Mouse (Mus musculus): ENCODE results near the gene Ilvbl. TPM values are rescaled to one million over a fixed set of nuclear protein-coding genes. Genes with fewer than 3 reads are reported as not detected.
"Not testable (repeated sequence)": the region's sequence is repeated elsewhere in the genome, so short reads cannot be mapped to it uniquely, and the experiment has no call there.

Gene Ilvbl
- total and polyA plus RNA-seq, 2 experiments from 2014 or later: 57.4 to 58.8 TPM

GRCm38 (mm10) chr10:78599865-78600264 is 25.7 kb downstream of the Ilvbl start:
- H3K9me3 ChIP-seq (ENCODE audit: low read length): no peaks in the 10 kb centered on the region
- H3K27me3 ChIP-seq (ENCODE audit: insufficient read depth, low read length): no peaks in the 10 kb centered on the region
- H3K27ac ChIP-seq (ENCODE audit: low read depth, low read length): no peak overlapping the region
- H3K4me2 ChIP-seq (ENCODE audit: low read depth): no peak overlapping the region
- H3K4me3 ChIP-seq (ENCODE audit: low read depth, low read length): no peak overlapping the region
- no peak overlapping the region for H3K9ac ChIP-seq
- no peaks in the 10 kb centered on the region for H3K36me3 ChIP-seq (ENCODE audit: insufficient read depth)
- ATAC-seq: no peak
- no peaks in the 10 kb centered on the region for H3K4me1 ChIP-seq (ENCODE audit: insufficient read depth)
- WGBS: 89% methylated on average over 5 of the region's 5 CpGs
- no peak for TF ChIP-seq CTCF (IDR thresholded peaks at IDR 0.05; ENCODE audit: low read depth)
- no peak for DNase-seq

- no peaks in the 10 kb centered on the region for H3K9me3 ChIP-seq (ENCODE audit: low read length)
- no peak overlapping the region for H3K4me2 ChIP-seq (ENCODE audit: low read depth)
- no peak overlapping the region for H3K27ac ChIP-seq (ENCODE audit: low read depth, low read length)
- 38% methylated on average over 3 of the region's 3 CpGs for WGBS
- TF ChIP-seq CTCF (IDR thresholded peaks at IDR 0.05; ENCODE audit: low read depth): peak; percentile 60
- H3K9ac ChIP-seq: no peak overlapping the region
- H3K36me3 ChIP-seq (ENCODE audit: insufficient read depth): no peaks in the 10 kb centered on the region
- H3K27me3 ChIP-seq (ENCODE audit: insufficient read depth, low read length): no peaks in the 10 kb centered on the region
- ATAC-seq: no peak; the same call in 1 of the 2 replicates
- H3K4me3 ChIP-seq (ENCODE audit: low read depth, low read length): no peak overlapping the region
- DNase-seq: peak; percentile 23
- H3K4me1 ChIP-seq (ENCODE audit: insufficient read depth): no peaks in the 10 kb centered on the region
Measured at GRCm38 (mm10) chr10:78605080-78605479, 30.9 kb downstream of the Ilvbl start.

- no peak overlapping the region for H3K9ac ChIP-seq
- DNase-seq (no peak), ATAC-seq (no peak)
- no peak for TF ChIP-seq CTCF (IDR thresholded peaks at IDR 0.05; ENCODE audit: low read depth)
- no peaks in the 10 kb centered on the region for H3K27me3 ChIP-seq (ENCODE audit: insufficient read depth, low read length)
- H3K4me1 ChIP-seq (ENCODE audit: insufficient read depth): no peaks in the 10 kb centered on the region
- no peaks in the 10 kb centered on the region for H3K36me3 ChIP-seq (ENCODE audit: insufficient read depth)
- H3K4me3 ChIP-seq (ENCODE audit: low read depth, low read length): no peak overlapping the region
- no peaks in the 10 kb centered on the region for H3K9me3 ChIP-seq (ENCODE audit: low read length)
- 76% methylated on average over 3 of the region's 3 CpGs for WGBS
- H3K27ac ChIP-seq (ENCODE audit: low read depth, low read length): no peak overlapping the region
- H3K4me2 ChIP-seq (ENCODE audit: low read depth): no peak overlapping the region
Measured at GRCm38 (mm10) chr10:78607602-78608001, 33.5 kb downstream of the Ilvbl start.

- Histone ChIP-seq H3K4me2 (ENCODE audit: low read depth) (no peak within 1 kb of the TSS), H3K27ac (ENCODE audit: low read depth, low read length) (no peak within 1 kb of the TSS), H3K4me3 (ENCODE audit: low read depth, low read length) (no peak within 1 kb of the TSS), H3K9me3 (ENCODE audit: low read length) (no peaks in the 10 kb centered on the region), H3K9ac (no peak within 1 kb of the TSS), H3K36me3 (ENCODE audit: insufficient read depth) (no peaks in the 10 kb centered on the region), H3K27me3 (ENCODE audit: insufficient read depth, low read length) (no peaks in the 10 kb centered on the region), H3K4me1 (ENCODE audit: insufficient read depth) (no peaks in the 10 kb centered on the region)
- no peak for TF ChIP-seq CTCF (IDR thresholded peaks at IDR 0.05; ENCODE audit: low read depth)
- DNase-seq: no peak
- no peak for ATAC-seq
- 89% methylated on average over 1 of the region's 1 CpGs for WGBS
Measured at GRCm38 (mm10) chr10:78617974-78618373, 43.8 kb downstream of the Ilvbl start, which contains the start of gene Olfr1357. Olfr1357 (minus strand) TSS chr10:78618074.

- not testable (repeated sequence) for H3K27ac ChIP-seq (ENCODE audit: low read depth, low read length); H3K36me3 ChIP-seq (ENCODE audit: insufficient read depth); H3K27me3 ChIP-seq (ENCODE audit: insufficient read depth, low read length); H3K4me2 ChIP-seq (ENCODE audit: low read depth); H3K4me1 ChIP-seq (ENCODE audit: insufficient read depth); H3K9me3 ChIP-seq (ENCODE audit: low read length); H3K4me3 ChIP-seq (ENCODE audit: low read depth, low read length); H3K9ac ChIP-seq; ATAC-seq; DNase-seq
- WGBS: 89% methylated on average over 3 of the region's 3 CpGs
Measured at GRCm38 (mm10) chr10:78623143-78623542, 49.0 kb downstream of the Ilvbl start.

GRCm38 (mm10) chr10:78630194-78630593 is 56.0 kb downstream of the Ilvbl start:
- peak; percentile 59 for DNase-seq
- H3K4me1 ChIP-seq (ENCODE audit: insufficient read depth): no peaks in the 10 kb centered on the region

GRCm38 (mm10) chr10:78632311-78632710 is 58.2 kb downstream of the Ilvbl start:
- WGBS: 12% methylated on average over 6 of the region's 6 CpGs

More at GRCm38 (mm10) chr10:78630194-78630593, 56.0 kb downstream of the Ilvbl start:
- TF ChIP-seq CTCF (IDR thresholded peaks at IDR 0.05; ENCODE audit: low read depth): no peak
- H3K27me3 ChIP-seq (ENCODE audit: insufficient read depth, low read length): no peaks in the 10 kb centered on the region
- ATAC-seq: peak; percentile 60
- H3K9ac ChIP-seq: no peak overlapping the region
- 63% methylated on average over 4 of the region's 4 CpGs for WGBS
- H3K9me3 ChIP-seq (ENCODE audit: low read length): no peaks in the 10 kb centered on the region
- no peak overlapping the region for H3K4me2 ChIP-seq (ENCODE audit: low read depth)
- no peaks in the 10 kb centered on the region for H3K36me3 ChIP-seq (ENCODE audit: insufficient read depth)
- H3K4me3 ChIP-seq (ENCODE audit: low read depth, low read length): no peak overlapping the region
- no peak overlapping the region for H3K27ac ChIP-seq (ENCODE audit: low read depth, low read length)

More at GRCm38 (mm10) chr10:78632311-78632710, 58.2 kb downstream of the Ilvbl start:
- no peaks in the 10 kb centered on the region for H3K4me1 ChIP-seq (ENCODE audit: insufficient read depth)
- TF ChIP-seq CTCF (IDR thresholded peaks at IDR 0.05; ENCODE audit: low read depth): peak; percentile 85
- no peaks in the 10 kb centered on the region for H3K9me3 ChIP-seq (ENCODE audit: low read length)
- H3K4me2 ChIP-seq (ENCODE audit: low read depth): peak overlapping the region; percentile 31
- H3K9ac ChIP-seq: no peak overlapping the region
- peak; percentile 70 for DNase-seq
- peak; percentile 84 for ATAC-seq
- H3K36me3 ChIP-seq (ENCODE audit: insufficient read depth): no peaks in the 10 kb centered on the region
- no peaks in the 10 kb centered on the region for H3K27me3 ChIP-seq (ENCODE audit: insufficient read depth, low read length)
- no peak overlapping the region for H3K4me3 ChIP-seq (ENCODE audit: low read depth, low read length)
- no peak overlapping the region for H3K27ac ChIP-seq (ENCODE audit: low read depth, low read length)

Small RNA genes lying within 50 kb of the gene (microRNA-seq; reads per million reads assigned to microRNA genes)
- gene Gm27541: 0 reads per million in 2 experiments

Other genes starting within 250 kb of the Ilvbl start
- 72.9 and 94.9 TPM in 2 replicates for gene Agpat3, start 221.9 kb upstream of the Ilvbl start, total RNA-seq (2014; rRNA removed)
- 72.4 and 101 TPM in 2 replicates for gene Agpat3, start 221.9 kb upstream of the Ilvbl start, polyA plus RNA-seq (2015; fragmentation: Nextera tagmentation; extraction: Ambion mirVana)
- gene Rrp1, start 161.3 kb upstream of the Ilvbl start, total RNA-seq (2014; rRNA removed): 256 TPM in 2 replicates
- gene Rrp1, start 161.3 kb upstream of the Ilvbl start, polyA plus RNA-seq (2015; fragmentation: Nextera tagmentation; extraction: Ambion mirVana): 401 and 455 TPM in 2 replicates
- 55.2 and 59.0 TPM in 2 replicates for gene Cstb, start 148.7 kb upstream of the Ilvbl start, total RNA-seq (2014; rRNA removed)
- 147 and 190 TPM in 2 replicates for gene Cstb, start 148.7 kb upstream of the Ilvbl start, polyA plus RNA-seq (2015; fragmentation: Nextera tagmentation; extraction: Ambion mirVana)
- 30.5 and 43.6 TPM in 2 replicates for gene Pdxk, start 109.4 kb upstream of the Ilvbl start, total RNA-seq (2014; rRNA removed)
- gene Pdxk, start 109.4 kb upstream of the Ilvbl start, polyA plus RNA-seq (2015; fragmentation: Nextera tagmentation; extraction: Ambion mirVana): 20.0 and 30.7 TPM in 2 replicates
- 0.71 TPM in 1 of 2 replicates, not detected in the other for gene Olfr1358, start 56.9 kb upstream of the Ilvbl start, total RNA-seq (2014; rRNA removed)
- gene Olfr1358, start 56.9 kb upstream of the Ilvbl start, polyA plus RNA-seq (2015; fragmentation: Nextera tagmentation; extraction: Ambion mirVana): not detected in 2 replicates
- gene Syde1, start 17.6 kb downstream of the Ilvbl start, total RNA-seq (2014; rRNA removed): 5.5 and 9.0 TPM in 2 replicates
- 2.7 and 2.8 TPM in 2 replicates for gene Syde1, start 17.6 kb downstream of the Ilvbl start, polyA plus RNA-seq (2015; fragmentation: Nextera tagmentation; extraction: Ambion mirVana)
- not detected in 2 replicates for gene Olfr1357, start 43.7 kb downstream of the Ilvbl start, total RNA-seq (2014; rRNA removed)
- gene Olfr1357, start 43.7 kb downstream of the Ilvbl start, polyA plus RNA-seq (2015; fragmentation: Nextera tagmentation; extraction: Ambion mirVana): not detected in 2 replicates
- gene Casp14, start 143.9 kb downstream of the Ilvbl start, total RNA-seq (2014; rRNA removed): not detected in 2 replicates
- not detected in 2 replicates for gene Casp14, start 143.9 kb downstream of the Ilvbl start, polyA plus RNA-seq (2015; fragmentation: Nextera tagmentation; extraction: Ambion mirVana)
- not detected in 2 replicates for gene Ccdc105, start 178.7 kb downstream of the Ilvbl start, total RNA-seq (2014; rRNA removed)
- gene Ccdc105, start 178.7 kb downstream of the Ilvbl start, polyA plus RNA-seq (2015; fragmentation: Nextera tagmentation; extraction: Ambion mirVana): 0.16 and 0.17 TPM in 2 replicates
- gene Slc1a6, start 206.2 kb downstream of the Ilvbl start, total RNA-seq (2014; rRNA removed): 16.6 and 19.1 TPM in 2 replicates
- gene Slc1a6, start 206.2 kb downstream of the Ilvbl start, polyA plus RNA-seq (2015; fragmentation: Nextera tagmentation; extraction: Ambion mirVana): 10.7 and 15.5 TPM in 2 replicates

Measured in forebrain, postnatal 0 days (tissue).